Mouse (Mus musculus) skeletal muscle tissue, adult 2 months (tissue): ENCODE data around the gene Rnf186.

Experiments
- DNase-seq: peaks from one replicate; pipeline ENCODE4 v3.0.0-alpha.2; 2012; ENCODE audit warnings: low read depth, low spot score

Rnf186 gene

DNA sequence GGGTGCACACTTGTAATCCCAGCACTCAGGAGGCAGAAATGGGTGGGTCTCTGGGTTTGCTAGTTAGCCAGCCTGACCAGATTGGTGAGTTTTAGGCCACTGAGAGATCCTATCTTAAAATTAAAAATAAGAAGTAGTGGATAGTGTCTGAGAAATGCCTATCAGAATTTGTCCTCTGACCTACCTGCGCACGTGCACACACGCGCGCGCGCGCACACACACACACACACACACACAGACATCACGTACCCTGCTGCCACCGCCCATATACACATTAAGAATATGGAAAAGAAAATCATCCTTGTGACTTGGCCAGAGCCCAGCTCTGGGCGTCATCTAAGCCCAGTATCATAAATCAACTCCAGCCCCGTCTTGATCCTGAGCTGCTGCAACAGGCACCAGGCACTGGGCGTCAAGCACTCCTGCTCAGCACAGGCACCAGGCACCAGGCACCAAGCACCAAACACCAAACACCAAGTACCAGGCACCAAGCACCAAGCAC, 44.3 kb downstream of the Rnf186 start:
- DNase-seq = no peak

DNA sequence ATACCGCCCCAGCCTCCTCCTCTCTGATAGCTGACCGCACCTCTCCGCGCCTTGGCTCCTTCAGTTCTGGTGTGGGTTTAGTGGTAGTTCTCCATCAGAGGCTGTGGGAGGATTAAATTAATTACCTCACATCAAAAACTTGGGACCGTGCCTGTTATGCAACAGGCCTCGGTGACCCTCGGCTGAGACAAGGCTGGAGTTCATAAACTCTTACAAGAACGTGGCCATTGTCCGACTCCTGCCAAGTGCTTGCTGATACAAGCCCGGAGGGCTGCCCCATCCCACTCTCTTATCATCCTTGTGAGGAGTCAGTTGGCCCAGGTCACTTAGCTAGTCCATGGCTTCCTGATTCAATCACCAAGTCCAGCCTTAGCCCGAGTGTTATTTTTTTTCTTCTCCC, 46.4 kb downstream of the Rnf186 start:
- no peak for DNase-seq

DNA sequence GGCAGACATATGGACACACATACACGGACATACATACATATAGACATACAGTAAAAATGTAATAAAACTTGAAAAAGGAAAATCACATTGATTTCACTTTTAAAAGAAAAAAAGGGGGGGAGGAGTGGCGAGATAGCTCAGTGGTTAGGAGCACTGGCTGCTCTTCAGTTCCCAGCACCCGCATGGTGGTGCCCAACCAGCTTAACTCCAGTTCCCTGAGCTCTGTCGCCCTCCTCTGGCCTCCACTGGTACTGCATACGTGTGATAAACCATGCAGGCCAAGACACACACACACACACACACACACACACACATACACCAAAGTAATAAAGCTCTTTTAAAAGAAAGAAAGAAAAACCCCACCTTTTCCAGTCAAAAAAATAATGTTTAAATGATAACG, 47.9 kb downstream of the Rnf186 start:
- DNase-seq = no peak
